Mouse (Mus musculus) adrenal gland (tissue): ENCODE results near the gene Thap8.

Experiments
- intact Hi-C: fragments of 180-260 bp; cut with DNase I; formaldehyde crosslinking; loops from one replicate; pipeline ENCODE4 v1.15.1; 2025

Gene Thap8

DNA sequence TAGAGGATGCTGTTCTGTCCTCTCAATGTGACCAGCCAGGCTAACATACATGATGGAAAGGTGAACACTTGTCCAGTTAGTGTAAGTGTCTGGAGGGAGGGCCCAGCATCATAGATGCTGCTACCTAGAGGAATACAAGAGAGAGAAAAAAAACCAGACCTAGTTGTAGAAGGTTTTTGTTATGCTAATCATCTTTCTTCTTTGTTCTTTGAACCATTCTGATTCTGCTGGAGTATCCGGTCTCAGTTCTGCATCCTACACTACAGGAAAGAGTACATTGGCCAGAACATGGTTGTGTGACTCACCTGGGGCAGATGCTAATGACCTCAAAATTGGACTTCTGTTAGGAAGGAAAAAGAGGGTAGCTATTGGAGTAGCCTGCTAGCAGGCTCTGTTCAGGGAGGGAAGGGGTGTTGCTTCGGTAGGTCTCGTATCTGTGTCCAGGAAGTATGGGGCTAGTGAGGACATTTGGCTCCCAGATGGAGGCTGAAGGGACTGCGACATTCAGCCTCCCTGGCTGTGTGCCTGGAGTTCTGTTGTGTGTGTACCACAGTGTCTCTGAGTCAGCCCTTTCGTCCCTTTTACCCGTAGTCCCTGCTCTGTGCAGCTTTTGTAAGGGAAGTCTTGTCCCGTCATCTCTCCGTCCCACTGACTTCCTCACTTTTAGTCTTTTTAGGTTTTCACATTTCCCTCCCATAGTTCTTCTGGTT, 7.0 kb downstream of the Thap8 start:
- intact Hi-C loops, result no loop called here

DNA sequence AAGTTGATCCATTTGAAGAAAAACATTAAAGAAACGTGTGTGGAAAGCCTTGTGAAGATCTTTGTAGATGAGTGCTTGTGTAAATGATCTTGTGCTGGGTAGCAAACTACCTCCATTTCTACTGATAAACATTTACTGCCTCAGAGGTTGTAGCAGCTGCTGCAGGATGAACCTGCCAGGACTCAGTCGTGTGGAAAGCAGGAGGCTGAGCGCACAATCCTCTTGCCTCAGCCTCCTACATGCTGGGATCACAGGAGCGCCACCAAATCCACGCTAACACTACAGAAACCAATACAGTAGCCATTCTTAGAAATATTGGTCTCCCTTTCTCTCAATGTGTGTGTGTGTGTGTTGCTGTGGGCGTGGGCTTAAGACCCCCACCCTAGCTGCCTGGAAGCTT, 8.2 kb downstream of the Thap8 start:
- intact Hi-C loops, result no loop called here

DNA sequence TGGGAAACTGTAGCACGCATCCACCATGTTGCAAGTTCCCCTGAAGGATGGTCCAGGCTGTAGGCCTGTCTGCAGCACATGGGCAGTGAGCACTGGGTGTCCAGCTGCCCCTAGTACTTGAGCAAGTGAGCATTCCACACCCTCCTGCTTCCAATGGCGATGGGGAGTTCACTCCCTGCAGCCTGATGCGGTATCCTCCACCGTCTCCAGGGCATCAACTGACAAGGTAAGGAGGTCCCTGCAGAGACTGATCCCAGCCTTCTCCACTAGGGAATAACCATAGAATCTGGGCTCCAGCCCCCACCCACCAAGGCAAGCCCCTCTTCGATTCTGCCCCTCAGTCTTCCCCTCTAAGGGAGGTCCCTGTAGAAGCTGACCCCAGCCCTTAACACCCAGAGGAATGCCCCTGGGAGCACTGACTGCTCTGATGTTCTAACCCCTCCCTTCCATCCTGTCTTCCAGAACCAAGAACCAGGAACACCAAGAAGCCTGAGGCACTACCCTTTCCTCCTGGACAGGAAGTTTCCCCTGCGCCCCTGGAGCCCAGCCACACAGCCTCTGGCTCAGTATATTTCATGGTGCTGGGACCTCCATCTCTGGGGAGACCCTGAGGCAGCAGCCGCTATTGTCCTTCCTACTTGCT, 9.3 kb downstream of the Thap8 start:
- intact Hi-C loops, result no loop called here

DNA sequence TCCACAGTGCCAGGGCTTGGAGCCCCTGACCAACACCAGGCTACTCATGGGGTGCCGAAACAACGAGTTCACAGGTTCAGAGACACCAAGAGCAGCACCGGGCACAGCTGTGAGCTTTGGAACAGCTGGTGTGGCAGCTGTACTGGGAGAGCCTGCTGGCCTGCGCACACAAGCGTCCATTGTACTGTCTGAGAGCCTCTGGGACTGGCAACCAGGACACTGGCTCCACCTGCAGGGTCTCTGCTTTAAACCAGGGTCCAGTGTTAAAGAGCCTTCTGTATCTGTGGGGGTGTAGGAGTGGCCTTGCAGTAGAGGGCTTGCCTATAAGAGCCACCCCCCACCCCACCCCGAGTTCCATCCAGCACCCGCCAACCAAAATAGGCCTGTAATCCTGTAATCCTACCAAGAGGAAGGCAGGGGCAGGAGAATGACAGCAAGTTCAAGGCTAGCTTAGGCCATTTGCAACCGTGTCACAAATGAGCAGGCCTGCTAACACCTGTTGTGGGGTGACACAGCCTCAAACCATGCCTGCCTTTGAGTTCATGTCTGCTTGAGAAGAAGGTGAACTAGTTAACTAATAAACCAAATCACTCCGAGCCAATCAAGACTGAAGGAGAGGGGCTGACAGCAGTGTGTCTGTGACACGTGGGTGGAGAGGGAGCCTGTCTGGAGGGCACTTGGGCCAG, 10.0 kb downstream of the Thap8 start:
- intact Hi-C loops, result no loop called here

DNA sequence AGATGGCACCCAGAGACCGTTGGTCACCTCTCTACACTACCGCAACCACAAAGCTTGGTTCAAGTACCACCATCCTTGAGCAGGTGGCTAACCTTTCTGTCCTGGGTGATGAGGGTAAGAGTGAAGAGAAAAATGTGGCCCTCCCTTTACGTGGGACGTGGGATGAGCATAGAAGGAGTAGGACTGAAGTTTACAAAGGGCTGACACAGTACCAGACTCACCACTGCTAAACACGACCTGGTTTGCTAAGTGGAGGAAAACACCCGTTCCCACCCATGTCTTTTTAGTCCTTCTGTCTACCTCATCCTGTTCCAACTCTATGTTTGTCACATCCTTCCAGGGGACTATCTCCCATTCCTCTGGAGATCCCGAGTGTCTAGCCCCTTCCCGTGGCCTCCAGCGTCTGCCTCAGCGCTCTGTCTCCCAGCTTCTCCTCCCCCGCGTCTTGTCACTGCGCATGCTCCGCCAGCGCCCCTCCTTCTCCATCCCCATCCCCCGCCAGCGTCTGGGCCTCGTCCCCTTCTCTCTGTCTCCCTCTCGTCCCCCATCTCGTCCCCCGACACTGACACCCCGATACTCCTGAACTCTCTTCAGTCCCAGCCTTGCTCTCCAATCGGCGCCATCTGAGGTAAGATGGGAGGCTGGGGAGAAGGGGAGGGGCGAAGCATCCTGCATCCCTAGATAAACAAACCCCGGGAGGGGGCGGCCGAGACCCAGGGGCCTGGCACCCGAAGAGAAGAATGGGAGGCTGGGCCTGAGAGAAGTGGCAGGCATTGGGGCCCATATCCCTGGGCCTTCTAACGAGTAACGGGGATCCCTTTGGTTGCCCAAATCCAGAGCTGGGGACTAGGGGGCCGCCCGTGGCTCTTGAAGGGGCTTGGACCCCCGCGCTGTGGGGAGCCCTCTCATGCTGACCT, 11.6 kb downstream of the Thap8 start, which contains the start of gene Clip3:
TSS of gene Clip3 (plus strand) at position 514 of the 917 bp plus-strand sequence.
- intact Hi-C loops, result no loop called here

DNA sequence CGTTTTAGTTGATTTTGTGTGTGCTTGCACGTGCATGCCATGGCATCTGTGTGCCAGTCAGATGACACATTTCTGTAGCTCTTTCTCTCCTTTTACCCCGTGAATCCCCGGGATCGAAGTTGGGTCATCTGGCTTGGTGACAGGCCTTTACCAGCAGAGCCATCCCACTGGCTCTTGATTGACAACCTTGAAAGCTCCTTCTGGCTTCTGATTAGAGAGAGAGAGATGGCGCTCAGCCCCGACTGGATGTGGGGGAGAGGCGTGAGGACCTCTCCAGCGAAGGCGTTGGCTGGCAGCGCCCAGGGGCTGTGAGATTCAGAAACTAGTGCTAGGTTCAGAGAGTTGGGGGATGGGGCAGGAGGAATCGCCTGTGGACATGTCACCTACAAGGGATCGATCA, 13.9 kb downstream of the Thap8 start:
- intact Hi-C loops, result no loop called here

DNA sequence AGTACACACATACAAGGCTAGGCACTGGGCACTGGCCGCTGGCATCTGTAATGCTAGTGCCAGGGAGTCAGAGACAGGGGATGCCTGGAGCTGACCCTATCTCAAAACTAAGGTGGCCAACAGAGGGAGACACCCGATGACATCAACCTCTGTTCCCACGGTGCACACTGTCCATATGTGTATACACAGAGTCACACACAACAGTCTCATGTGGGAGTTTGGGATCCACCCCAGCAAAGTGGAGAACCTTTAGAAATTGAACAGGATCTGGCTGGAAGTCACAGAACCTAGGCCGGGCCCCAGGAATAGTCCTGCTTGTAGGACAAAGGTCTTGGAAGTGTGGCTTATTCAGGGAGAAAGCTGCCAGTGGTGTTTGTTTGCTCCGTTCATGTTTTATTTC, 14.4 kb downstream of the Thap8 start:
- intact Hi-C loops, result no loop called here

DNA sequence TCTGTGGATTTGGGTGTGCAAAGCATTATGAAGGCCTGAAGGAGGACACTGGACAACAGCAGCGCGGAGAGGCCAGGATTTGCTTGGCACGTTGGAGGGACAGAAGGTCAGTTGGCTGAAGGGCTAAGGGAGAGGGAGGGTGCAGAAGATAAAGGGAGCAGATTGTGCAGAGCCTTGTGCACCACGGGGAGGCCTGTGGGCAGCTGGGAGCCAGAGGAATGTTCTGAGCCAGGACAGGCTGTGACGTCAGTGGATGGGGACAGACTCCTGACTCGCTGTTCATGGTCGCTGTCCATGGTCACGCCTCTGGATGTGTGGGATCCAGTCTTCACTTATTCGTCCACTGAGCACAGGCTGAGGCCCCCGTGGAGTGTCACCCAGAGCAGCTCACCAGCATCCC, 15.2 kb downstream of the Thap8 start:
- intact Hi-C loops, result no loop called here

DNA sequence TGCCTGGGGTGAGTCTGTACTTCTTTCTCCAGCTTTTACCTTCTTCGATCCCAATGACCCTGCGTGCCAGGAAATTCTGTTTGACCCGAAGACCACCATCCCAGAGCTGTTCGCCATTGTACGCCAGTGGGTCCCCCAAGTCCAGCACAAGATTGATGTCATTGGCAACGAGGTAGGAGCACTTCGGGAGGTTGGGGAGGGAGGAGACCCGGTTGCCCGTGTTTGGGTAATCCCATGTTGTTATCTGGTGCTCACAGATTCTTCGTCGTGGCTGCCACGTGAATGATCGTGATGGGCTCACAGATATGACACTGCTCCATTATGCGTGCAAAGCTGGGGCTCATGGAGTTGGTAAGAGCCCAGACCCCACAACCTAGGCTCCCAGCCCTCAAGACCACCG, 16.9 kb downstream of the Thap8 start:
- intact Hi-C loops, result no loop called here

DNA sequence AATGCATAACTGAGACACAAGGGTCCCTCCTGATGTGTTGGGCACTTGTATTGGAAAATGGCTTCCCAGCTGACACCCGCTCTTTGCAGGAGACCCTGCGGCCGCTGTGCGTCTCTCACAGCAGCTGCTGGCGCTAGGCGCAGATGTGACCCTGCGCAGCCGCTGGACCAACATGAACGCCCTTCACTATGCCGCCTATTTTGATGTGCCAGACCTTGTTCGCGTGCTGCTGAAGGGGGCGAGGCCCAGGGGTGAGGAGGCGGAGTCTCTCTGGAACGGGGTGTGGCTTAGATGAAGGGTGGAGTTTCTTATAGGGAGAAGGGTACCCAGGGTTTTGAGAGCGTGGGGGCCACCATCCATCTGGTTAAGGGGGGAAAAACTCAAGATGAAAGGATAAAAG, 17.4 kb downstream of the Thap8 start:
- intact Hi-C loops, result no loop called here

DNA sequence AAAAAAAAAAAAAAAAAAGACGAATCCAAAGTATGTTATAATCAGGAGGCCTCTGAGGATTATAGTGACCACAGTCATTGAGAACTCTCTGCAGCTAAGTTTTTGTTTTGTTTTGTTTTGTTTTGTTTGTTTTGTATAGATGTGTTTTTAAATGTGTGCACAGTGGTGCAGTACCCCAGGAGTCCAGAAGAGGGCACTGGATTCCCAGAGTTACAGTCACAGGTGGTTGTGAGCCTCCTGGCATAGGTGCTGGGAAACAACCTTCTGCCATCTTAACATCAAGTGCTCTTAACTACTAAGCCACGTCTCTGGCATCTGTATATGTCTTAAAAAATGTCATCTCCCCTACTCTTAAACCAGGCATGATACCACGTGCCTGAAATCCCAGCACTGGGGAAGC, 21.0 kb downstream of the Thap8 start:
- intact Hi-C loops, result no loop called here

DNA sequence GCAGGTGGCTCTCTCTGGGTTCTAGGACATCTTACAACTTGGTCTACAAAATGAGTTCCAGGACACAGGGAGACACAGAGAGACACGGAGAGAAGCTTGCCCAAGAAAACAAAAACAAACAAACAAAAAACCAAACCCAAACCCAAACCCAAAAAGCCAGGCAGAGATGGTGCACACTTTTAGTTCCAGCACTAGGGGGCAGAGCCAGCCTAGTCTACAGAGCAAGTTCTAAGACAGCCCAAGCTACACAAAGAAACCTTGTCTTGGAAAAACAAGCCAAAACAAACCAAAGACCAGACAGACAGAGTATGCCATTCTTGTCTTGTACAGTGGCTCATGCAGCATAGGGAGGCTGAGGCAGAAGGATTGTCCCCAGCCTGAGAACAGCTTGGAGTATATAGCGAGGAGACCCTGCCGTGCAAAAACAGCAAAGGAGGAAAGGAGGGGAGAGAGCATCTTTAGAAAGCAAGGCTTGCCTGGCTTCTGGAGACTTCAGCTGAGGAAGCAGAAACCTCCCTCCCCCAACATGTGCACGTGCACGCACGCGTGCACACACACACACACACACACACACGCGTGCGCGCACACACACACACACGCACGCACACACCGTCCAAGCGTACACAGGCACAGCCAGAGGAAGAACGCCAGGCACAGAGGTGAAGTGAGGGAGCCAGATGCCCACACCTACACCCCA, 26.3 kb downstream of the Thap8 start:
- intact Hi-C loops, result no loop called here

DNA sequence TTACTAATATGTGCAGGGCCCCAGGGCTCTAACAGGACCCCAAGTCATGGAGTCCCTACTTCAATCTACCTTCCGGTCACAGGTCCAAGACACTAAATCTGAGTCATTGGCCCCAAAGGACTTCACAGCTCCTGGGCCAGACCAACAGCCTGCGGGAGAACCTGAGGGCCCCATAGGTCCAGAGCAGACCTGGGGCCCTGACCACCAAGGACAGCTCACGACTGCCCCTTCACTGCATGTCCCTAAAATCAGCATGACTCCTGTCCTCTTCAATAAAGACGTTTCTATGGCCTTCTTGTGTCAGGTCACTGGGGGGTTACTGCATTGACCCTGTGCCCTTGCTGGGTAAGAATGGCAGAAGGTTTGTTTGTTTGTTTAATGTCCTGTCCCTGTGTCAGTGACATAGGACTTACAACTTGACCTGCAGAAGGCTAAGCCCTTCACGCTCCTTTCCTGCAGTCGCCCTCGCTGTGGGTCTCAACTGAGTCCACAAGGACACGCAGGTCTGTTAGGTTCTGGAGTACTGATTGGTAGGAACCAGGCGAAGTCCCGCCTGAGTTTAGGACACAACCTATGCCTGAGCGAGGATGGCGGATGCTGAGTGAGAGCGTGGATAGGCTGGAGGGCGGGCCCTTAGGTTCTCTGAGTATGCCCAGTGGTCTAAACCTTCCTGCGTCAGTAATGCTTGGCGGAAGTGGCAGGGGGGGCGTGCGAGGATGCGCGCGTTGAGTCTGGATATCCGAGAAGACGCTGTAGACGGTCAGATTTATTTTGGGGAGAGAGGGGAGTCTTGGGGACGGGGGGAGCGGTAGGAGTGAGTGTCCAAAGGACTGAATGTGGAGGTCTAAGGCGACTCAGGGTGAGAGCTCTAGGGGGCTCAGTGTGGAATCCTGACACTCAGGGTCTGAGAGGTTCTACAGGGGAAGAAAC, 28.4 kb downstream of the Thap8 start, which contains the start of gene Alkbh6:
TSS of gene Alkbh6 (plus strand) at position 642 of the 930 bp plus-strand sequence.
- intact Hi-C loops, result no loop called here

DNA sequence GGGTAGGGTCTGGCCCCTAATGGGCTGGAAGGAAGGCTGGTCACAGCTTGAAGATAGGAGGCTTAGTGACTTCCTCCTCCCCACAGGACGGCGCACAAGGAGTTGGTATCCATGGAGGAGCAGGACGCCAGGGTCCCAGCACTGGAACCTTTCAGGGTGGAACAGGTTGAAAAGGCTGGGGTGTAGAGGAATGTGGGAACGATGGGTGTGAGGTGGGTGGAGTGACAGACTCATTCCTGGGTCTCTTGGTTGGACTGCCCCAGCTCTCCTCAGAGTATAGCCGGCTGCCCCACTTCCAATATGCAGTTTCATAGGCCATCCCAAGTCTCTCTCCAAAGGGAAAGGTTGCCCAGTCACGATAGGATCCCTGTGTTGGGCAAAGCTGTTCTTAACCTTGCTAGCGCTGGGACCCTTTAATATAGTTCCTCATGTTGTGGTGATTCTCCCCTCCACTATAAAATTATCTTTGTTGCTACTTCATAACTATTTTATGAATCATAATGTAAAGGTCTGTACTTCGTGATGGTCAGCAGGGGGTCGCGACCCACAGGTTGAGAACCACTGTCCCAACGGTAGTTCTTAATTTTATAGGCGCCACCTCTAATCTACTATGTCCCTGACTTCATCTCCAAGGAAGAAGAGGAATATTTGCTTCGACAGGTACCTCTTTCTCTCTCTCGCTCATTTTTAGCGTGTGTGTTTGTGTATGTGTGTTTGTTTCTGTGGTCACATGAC, 29.7 kb downstream of the Thap8 start:
- intact Hi-C loops, result no loop called here

DNA sequence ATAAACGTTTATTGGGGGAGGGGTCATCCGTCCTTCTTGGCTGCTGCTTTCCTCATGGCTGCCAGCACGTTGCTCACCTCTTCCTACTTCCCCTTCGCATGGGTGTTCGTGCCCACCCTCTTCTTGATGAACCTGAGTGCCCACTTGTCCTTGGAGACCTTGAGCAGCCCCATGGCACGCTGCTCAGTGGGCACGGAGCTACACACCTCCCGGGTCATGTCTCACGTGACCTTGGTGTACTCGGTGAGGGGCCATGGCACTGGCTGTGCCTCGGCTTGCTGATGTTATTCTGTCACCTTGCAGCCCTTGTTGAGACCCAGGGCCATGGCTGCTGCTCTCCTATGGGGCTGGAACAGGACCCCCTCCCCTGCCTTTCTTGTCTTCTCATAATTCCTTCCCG, 30.2 kb downstream of the Thap8 start:
- intact Hi-C loops, result no loop called here

DNA sequence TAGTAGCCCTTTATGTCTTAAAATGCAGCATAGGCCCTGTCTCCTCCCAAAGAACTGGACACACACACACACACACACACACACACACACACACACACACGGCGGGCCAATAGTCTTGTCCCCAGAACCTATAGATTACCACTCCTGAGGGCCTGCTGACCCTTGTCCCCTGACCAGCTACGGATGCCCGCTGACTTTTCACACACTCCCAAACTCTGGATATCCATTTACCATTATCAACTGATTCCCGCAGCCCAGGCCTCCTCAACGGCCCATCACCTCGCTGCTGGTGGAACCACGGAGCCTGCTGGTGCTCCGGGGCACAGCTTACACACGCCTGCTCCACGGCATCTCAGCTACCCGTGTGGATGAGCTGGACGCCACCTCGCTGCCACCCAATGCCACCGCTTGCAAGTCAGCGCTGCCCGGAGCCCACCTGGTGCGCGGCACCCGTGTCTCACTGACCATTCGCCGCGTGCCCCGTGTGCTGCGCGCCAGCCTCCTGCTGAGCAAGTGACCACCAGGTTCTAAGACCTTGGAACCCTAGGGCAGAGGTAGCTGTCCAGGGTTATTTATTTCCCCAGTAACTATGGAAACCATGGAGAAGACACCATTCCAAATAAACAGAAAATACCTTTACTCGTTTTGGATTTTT, 33.9 kb downstream of the Thap8 start:
- intact Hi-C loops, result no loop called here

DNA sequence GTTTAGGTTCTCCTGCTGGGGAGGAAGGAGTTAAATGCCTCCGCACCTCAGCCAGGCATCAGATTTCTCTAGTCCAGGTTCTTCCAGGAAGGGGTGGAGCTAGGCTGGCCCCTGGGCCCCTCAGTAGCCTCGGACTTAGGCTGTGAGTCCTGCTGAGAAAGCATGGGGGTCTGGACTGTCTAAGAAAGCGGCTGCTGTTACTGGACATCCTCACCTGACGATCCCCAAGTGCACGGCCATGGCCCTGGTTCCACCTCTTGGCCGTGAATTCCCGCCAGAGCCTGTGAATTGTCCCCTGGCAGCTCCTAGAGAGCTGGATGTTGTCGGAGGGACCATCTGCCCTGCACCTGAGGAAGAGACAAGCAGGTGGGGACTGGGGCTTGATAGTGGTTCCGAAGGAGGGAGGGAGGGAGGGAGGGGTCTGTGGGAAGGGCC, 34.8 kb downstream of the Thap8 start, which contains the start of gene Syne4:
TSS of gene Syne4 (plus strand) at position 87 of the 435 bp plus-strand sequence.
- intact Hi-C loops, result no loop called here
